Mouse (Mus musculus) kidney, postnatal 25 days (tissue): ENCODE results near the gene Zfp292.

ENCODE experiments used
- DNase-seq, 2 experiments: peaks; one replicate each; pipeline ENCODE4 v3.0.0; 2021; ENCODE audit warnings: mixed read lengths in 2 of 2

Zfp292 gene

GRCm38 (mm10) chr4:34785646-34786045 is 97.1 kb downstream of the Zfp292 start:
- DNase-seq, result no peak

GRCm38 (mm10) chr4:34784865-34785264 is 97.9 kb downstream of the Zfp292 start:
- DNase-seq, result no peak

DNA sequence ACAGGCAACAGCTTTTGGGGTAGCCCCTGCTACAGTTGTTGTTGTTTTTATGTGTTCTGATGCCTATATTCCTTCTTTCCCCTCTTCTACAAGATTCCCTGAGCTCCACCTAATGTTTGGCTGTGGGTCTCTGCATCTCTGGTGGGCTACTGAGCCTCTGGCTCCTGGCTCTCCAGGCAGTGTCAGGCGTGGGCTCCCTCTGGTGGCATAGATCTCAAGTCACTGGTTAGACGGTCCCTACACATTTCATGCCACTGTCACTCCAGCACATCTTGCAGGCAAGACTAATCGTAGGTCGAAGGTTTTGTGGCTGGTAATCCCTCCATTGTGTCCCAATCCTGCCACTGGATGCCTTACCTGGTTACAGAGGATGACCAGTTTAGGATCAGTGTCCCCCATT is 100.0 kb downstream of the Zfp292 start:
- peak in 1 of 2 experiments; percentile 15 for DNase-seq

- peak; percentile 94 to 95 for DNase-seq
These were observed 104.9 kb downstream of the Zfp292 start, which contains the start of gene Smim8 for GRCm38 (mm10) chr4:34777677-34778527. Smim8 (minus strand) TSS chr4:34778423.

DNA sequence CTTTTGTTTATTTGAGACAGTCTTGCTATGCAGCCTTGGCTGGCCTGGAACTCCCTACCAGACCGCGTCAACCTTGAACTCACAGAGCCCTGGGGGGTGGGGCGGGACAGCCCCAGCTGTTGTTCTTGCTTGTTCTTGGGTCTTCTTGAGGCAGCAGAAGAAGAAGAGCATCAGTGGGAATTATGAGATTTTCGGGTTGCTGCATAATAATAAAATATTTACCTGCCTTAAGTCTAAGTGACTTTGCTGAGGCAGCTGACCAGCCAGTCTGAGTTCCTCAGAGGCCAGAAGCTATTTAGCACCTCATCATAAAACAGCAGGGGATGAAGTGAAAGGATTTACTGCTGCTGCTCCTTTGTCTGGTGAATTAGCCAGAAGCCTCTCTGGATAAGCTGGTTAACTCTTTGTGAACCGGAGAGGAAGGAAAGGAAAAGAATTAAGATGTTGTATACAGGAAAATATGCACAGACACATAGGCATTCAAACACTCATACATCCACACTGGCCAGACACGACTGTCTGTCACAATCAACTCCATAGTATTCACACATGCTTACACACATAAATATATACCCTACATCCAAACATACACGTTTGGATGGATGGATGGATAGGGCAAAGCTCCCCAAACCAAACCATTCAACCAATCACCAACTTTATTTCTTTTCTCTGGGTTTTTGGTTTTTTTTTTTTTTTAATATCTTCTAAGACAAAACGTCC is 110.9 kb downstream of the Zfp292 start:
- no peak for DNase-seq

DNA sequence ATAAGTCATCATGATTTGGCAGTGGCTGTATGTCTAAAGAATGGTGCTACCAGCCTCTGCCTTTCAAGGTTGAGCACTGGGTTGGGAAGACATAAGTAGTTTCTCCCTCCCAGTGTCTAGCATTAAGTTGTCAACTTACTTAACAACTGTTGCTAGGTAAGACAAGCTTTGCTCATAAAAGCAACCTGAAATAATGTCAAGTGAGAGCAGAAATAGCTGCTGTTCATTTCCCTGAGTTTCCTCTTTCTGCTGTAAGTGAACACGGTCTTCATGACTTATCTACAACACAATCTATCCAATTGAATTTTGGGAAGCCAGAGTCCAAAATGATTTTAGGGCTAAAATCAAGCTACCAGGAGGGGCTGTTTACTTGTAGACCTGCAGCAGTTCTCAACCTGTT is 126.6 kb downstream of the Zfp292 start, which contains the start of gene Gm136:
Gene Gm136, minus strand, starts transcription at position 101 of the 400 bp plus-strand sequence.
- no peak for DNase-seq
